Mouse (Mus musculus) neural tube, embryonic 13.5 days (tissue): ENCODE results near the gene Chp2. TPM values are rescaled to one million over a fixed set of nuclear protein-coding genes. Genes with fewer than 3 reads are reported as not detected.
"Not testable (repeated sequence)": the region's sequence is repeated elsewhere in the genome, so short reads cannot be mapped to it uniquely, and the experiment has no call there.

Source experiments
- ATAC-seq: fragments of 200-750 bp; cut with Nextera tagmentation; 2 replicates; pipeline ENCODE4 v1.8.0; 2017; ENCODE audit warnings: low read depth, mild to moderate bottlenecking, moderate TSS enrichment, moderate library complexity
- H3K27ac ChIP-seq: fragments of 300-500 bp; sonication (generic); replicated peaks from 2 replicates; pipeline ENCODE4 v1.5.1; 2015; ENCODE audit warnings: moderate library complexity, mild to moderate bottlenecking, inconsistent platforms
- H3K27me3 ChIP-seq: fragments of 300-500 bp; sonication (generic); 2 replicates; pipeline ENCODE4 v1.6.1; 2015; ENCODE audit warnings: mild to moderate bottlenecking, inconsistent platforms
- H3K36me3 ChIP-seq: fragments of 300-500 bp; sonication (generic); 2 replicates; pipeline ENCODE4 v1.6.1; 2015; ENCODE audit warnings: mild to moderate bottlenecking, inconsistent platforms
- H3K4me1 ChIP-seq: fragments of 300-500 bp; sonication (generic); replicated peaks from 2 replicates; pipeline ENCODE4 v1.6.1; 2015; ENCODE audit warnings: inconsistent platforms
- H3K4me2 ChIP-seq: fragments of 300-500 bp; sonication (generic); 2 replicates; pipeline ENCODE4 v1.6.1; 2015; ENCODE audit warnings: inconsistent platforms, mild to moderate bottlenecking, moderate library complexity
- H3K4me3 ChIP-seq: fragments of 300-500 bp; sonication (generic); 2 replicates; pipeline ENCODE4 v1.5.1; 2015; ENCODE audit warnings: mild to moderate bottlenecking, inconsistent platforms
- H3K9ac ChIP-seq: fragments of 300-500 bp; sonication (generic); 2 replicates; pipeline ENCODE4 v1.6.1; 2015; ENCODE audit warnings: moderate library complexity, mild to moderate bottlenecking, inconsistent platforms
- H3K9me3 ChIP-seq: fragments of 300-500 bp; sonication (generic); 2 replicates; pipeline ENCODE4 v1.6.1; 2016; ENCODE audit warnings: inconsistent platforms
- WGBS: fragments of 180-500 bp; shearing (Covaris S2); methylation state at CpG from one replicate; pipeline ENCODE4 v1.1.7; 2015; 5-methylcytosine and 5-hydroxymethylcytosine counted together
- polyA plus RNA-seq: library from polyadenylated mRNA; unstranded; fragments of >200 nt; fragmentation: Nextera tagmentation; extraction: Ambion mirVana; gene quantifications from 2 replicates; pipeline ENCODE4 v1.2.1, GENCODE M21; 2015

Gene Chp2
- polyA plus RNA-seq, 1 experiment from 2014 or later: 1.1 TPM

- H3K4me1 ChIP-seq: no peaks in the 10 kb centered on the region
- ATAC-seq: no peak
- WGBS: 78% methylated on average over 2 of the region's 2 CpGs
- no peak overlapping the region for H3K27ac ChIP-seq
- H3K4me3 ChIP-seq: no peak overlapping the region
- H3K36me3 ChIP-seq: no peaks in the 10 kb centered on the region
- no peak overlapping the region for H3K9ac ChIP-seq
- no peaks in the 10 kb centered on the region for H3K9me3 ChIP-seq
- no peak overlapping the region for H3K4me2 ChIP-seq
- no peaks in the 10 kb centered on the region for H3K27me3 ChIP-seq
These were observed 13.2 kb upstream of the Chp2 start for GRCm38 (mm10) chr7:122206121-122206520.

GRCm38 (mm10) chr7:122208276-122209021 is 10.8 kb upstream of the Chp2 start:
- Histone ChIP-seq H3K4me1 (no peaks in the 10 kb centered on the region), H3K36me3 (no peaks in the 10 kb centered on the region), H3K9me3 (no peaks in the 10 kb centered on the region), H3K4me3 (no peak overlapping the region), H3K27ac (no peak overlapping the region), H3K9ac (no peak overlapping the region), H3K27me3 (no peaks in the 10 kb centered on the region), H3K4me2 (no peak overlapping the region)
- 65% methylated on average over 7 of the region's 7 CpGs for WGBS
- no peak for ATAC-seq

DNA sequence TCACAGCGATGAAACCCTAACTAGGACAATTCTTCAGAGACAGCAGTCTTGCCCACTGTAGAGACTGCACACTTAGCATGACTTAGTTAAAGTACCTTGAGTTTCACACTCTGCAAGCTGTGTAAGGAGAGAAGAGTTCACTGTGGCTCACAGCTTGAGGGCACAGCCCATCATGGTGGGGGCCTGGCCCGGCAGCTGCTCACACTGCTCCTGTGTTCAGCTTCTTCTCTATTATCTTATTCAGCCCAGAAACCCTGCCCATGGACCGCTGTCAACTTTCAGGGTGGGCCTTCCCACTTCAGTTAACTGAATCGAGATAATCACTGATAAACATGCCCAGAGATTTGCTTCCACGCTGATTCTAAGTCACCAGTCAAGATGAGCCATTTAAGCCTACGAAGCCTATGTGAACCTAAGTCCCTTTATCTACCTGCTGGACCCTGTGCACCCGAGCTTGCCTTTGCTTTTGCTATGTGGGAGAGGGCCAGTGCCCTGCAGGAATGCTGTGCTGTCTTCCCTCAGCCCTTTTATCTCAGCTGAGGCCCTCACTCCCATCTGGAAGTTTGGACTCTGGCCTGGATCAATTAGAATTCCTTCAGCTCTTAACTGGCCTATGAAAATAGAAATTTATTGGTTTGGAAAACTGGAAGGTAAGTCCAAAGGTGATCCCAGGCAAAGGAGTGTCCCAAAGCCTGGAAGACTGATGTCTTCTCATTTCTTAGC is 6.9 kb downstream of the Chp2 start:
- Histone ChIP-seq H3K27me3 (no peaks in the 10 kb centered on the region), H3K27ac (no peak overlapping the region), H3K4me1 (no peaks in the 10 kb centered on the region), H3K9ac (no peak overlapping the region), H3K4me2 (no peak overlapping the region), H3K36me3 (no peaks in the 10 kb centered on the region), H3K9me3 (no peaks in the 10 kb centered on the region), H3K4me3 (no peak overlapping the region)
- WGBS: 85% methylated on average over 7 of the region's 7 CpGs
- ATAC-seq: no peak

DNA sequence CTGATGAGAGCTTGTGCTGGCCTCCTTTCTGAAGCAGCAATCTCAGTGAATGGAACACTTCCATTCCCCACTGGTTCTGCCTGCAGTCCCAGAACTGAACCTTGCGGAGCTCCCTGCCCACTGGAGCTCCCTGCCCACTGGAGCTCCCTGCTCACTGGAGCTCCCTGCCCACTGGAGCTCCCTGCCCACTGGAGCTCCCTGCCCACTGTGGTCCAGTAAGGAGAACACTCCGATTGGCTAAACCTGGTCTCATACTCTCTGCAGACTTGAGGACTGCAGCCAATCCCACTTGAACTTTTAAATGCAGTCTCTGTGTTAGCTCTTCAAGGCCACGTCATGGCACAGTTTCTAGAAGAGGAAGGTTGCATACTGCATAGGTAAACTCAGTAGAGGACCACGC is 7.4 kb downstream of the Chp2 start:
- no peak overlapping the region for H3K4me2 ChIP-seq
- no peaks in the 10 kb centered on the region for H3K36me3 ChIP-seq
- 91% methylated on average over 4 of the region's 4 CpGs for WGBS
- H3K27me3 ChIP-seq: no peaks in the 10 kb centered on the region
- H3K9me3 ChIP-seq: no peaks in the 10 kb centered on the region
- H3K27ac ChIP-seq: no peak overlapping the region
- ATAC-seq: no peak
- H3K4me3 ChIP-seq: no peak overlapping the region
- H3K4me1 ChIP-seq: no peaks in the 10 kb centered on the region
- H3K9ac ChIP-seq: no peak overlapping the region

GRCm38 (mm10) chr7:122229306-122229705 is 10.0 kb downstream of the Chp2 start:
- no peak overlapping the region for H3K4me2 ChIP-seq
- no peak overlapping the region for H3K9ac ChIP-seq
- H3K4me1 ChIP-seq: no peaks in the 10 kb centered on the region
- H3K27ac ChIP-seq: no peak overlapping the region
- H3K27me3 ChIP-seq: no peaks in the 10 kb centered on the region
- H3K36me3 ChIP-seq: no peaks in the 10 kb centered on the region
- no peak for ATAC-seq
- H3K4me3 ChIP-seq: no peak overlapping the region
- no peaks in the 10 kb centered on the region for H3K9me3 ChIP-seq
- 52% methylated on average over 3 of the region's 3 CpGs for WGBS

DNA sequence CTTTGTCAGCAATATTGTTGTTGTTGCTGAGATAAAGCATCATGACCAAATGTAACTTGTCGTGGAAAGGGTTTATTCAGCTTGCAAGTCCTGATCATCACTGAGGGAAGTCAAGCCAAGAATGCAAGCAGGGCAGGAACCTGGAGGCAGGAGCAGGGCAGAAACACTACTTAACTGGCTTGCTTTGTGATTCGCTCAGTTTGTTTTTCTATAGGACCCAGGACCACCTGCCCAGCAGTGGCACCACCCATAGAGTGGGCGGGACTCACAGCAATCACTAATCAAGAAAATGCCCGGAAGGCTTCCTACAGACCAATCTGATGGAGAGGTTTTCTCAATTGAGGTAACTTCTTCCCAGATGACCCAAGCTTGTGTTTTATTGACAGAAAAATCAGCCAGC is 10.6 kb downstream of the Chp2 start:
- ATAC-seq: no peak

GRCm38 (mm10) chr7:122230866-122231265 is 11.6 kb downstream of the Chp2 start:
- no peak overlapping the region for H3K4me3 ChIP-seq
- no peaks in the 10 kb centered on the region for H3K27me3 ChIP-seq
- H3K27ac ChIP-seq: no peak overlapping the region
- H3K9me3 ChIP-seq: no peaks in the 10 kb centered on the region
- no peaks in the 10 kb centered on the region for H3K36me3 ChIP-seq
- no peak overlapping the region for H3K4me2 ChIP-seq
- ATAC-seq: no peak
- H3K4me1 ChIP-seq: no peaks in the 10 kb centered on the region
- 85% methylated on average over 4 of the region's 4 CpGs for WGBS
- no peak overlapping the region for H3K9ac ChIP-seq

More for the DNA sequence above, 10.6 kb downstream of the Chp2 start:
- Histone ChIP-seq H3K27ac (no peak overlapping the region), H3K4me3 (no peak overlapping the region), H3K9ac (no peak overlapping the region), H3K36me3 (no peaks in the 10 kb centered on the region), H3K9me3 (no peaks in the 10 kb centered on the region), H3K27me3 (no peaks in the 10 kb centered on the region), H3K4me2 (no peak overlapping the region), H3K4me1 (no peaks in the 10 kb centered on the region)
- WGBS: 64% methylated on average over 4 of the region's 4 CpGs

- Histone ChIP-seq H3K4me3 (no peak overlapping the region), H3K4me1 (no peaks in the 10 kb centered on the region), H3K27me3 (no peaks in the 10 kb centered on the region), H3K36me3 (no peaks in the 10 kb centered on the region), H3K9me3 (no peaks in the 10 kb centered on the region), H3K9ac (no peak overlapping the region), H3K4me2 (no peak overlapping the region), H3K27ac (no peak overlapping the region)
- 94% methylated on average over 2 of the region's 2 CpGs for WGBS
- ATAC-seq: no peak
These were observed 19.6 kb downstream of the Chp2 start for GRCm38 (mm10) chr7:122238939-122239338.

DNA sequence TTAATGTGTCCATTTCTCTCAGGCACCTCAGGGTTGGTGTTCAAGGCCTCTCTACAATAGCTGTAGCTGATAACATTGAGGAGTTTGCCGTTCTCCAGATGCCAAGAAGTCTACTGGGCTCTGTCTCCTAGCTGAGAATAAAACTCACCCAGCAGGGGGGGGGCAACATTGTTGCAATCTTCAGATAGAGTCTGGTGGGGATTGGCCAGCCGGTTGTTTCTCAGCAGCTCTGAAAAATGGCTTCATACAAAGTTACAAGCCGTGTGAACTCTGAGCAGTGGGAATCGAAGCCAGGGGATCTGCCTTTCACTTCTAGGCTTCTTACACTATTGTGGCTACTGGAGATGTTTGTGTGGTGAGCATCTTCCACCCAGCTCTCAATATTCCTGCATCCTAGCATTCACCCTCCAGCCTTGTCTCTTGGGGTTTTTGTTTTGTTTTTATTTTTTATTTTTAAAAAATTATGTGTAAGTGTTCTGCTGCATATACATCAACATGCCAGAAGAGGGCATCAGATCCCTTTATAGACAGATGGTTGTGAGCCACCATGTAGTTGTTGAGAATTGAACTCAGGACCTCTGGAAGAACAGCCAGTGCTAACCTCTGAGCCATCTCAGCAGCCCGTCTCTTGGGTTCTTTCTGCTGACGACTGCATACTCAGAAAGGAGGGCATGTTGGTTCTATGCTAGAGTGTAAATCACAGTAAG is 21.3 kb downstream of the Chp2 start:
- H3K4me2 ChIP-seq: no peak overlapping the region
- no peaks in the 10 kb centered on the region for H3K9me3 ChIP-seq
- no peaks in the 10 kb centered on the region for H3K4me1 ChIP-seq
- ATAC-seq: no peak
- no peaks in the 10 kb centered on the region for H3K36me3 ChIP-seq
- H3K27me3 ChIP-seq: no peaks in the 10 kb centered on the region
- H3K9ac ChIP-seq: no peak overlapping the region
- 79% methylated on average over 6 of the region's 6 CpGs for WGBS
- H3K27ac ChIP-seq: no peak overlapping the region
- no peak overlapping the region for H3K4me3 ChIP-seq

DNA sequence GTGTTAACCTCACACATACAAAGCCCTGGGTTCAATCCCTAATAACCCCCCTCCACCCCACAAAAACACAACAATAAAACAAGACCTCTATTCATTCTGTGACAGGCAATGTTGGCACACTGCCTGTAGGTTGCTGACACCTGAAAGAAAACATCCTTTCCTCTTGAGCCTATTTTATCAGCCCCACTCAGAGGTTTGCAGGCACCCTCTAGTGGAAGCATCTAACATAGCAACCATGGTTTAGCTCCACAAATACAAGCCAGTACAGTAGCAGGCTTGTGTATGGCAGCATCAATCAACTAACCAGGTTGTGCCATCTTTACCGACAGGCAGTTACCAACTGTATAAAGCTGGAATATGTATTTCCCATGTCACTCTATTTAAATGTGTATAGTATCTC is 23.0 kb downstream of the Chp2 start:
- Histone ChIP-seq H3K9ac (no peak overlapping the region), H3K27me3 (no peaks in the 10 kb centered on the region), H3K4me3 (no peak overlapping the region), H3K27ac (no peak overlapping the region), H3K4me1 (no peaks in the 10 kb centered on the region), H3K36me3 (no peaks in the 10 kb centered on the region), H3K4me2 (no peak overlapping the region), H3K9me3 (no peaks in the 10 kb centered on the region)
- WGBS: 61% methylated on average over 1 of the region's 1 CpGs
- peak; percentile 40; the same call in 1 of the 2 replicates for ATAC-seq

DNA sequence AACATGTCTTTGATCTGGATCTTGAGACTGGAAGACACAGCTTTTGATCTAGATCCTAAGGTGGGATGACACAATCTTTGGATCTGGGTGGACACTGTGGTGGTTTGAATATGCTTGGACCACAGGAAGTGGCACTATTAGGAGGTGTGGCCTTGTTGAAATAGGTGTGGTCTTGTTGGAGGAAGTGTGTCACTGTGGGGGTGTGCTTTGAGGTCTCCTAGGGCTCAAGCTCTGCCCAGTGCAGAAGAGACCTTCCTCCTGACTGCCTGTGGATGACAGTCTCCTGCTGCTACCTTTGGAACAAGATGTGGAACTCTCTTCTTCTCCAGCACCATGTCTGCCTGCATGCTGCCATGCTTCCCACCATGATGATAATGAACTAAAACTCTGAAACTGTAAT is 23.4 kb downstream of the Chp2 start:
- not testable (repeated sequence) for H3K4me2 ChIP-seq, H3K36me3 ChIP-seq, ATAC-seq, H3K4me1 ChIP-seq, H3K27me3 ChIP-seq, H3K9ac ChIP-seq, H3K27ac ChIP-seq, H3K9me3 ChIP-seq, H3K4me3 ChIP-seq

DNA sequence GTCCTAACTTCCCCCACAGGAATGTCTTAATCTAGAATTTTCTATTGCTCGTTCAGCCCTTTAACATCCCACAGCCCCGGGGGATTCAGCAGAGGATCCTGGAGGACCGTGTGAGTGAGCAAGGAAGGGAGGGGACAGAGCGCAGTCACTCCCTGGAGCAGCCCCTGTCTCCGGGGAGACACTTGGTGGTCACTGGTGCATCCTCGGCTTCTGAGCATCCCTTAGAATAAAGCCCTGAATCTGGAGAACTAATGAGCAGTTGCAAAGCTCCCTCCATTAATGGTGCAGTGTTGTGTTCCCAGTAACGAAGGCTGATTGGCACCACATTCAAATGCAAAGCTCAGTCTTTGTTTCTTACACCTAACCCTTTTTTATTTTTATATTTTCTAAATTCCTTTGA is 24.9 kb downstream of the Chp2 start:
- ATAC-seq: peak; percentile 82; the same call in 1 of the 2 replicates

More for the DNA sequence above, 24.9 kb downstream of the Chp2 start:
- Histone ChIP-seq H3K27me3 (no peaks in the 10 kb centered on the region), H3K36me3 (no peaks in the 10 kb centered on the region), H3K9ac (no peak overlapping the region), H3K27ac (0 out of 2 replicates have a peak overlapping the region, but pooled peaks have one; percentile 13), H3K4me1 (no peaks in the 10 kb centered on the region), H3K4me3 (no peak overlapping the region), H3K4me2 (no peak overlapping the region), H3K9me3 (no peaks in the 10 kb centered on the region)
- 39% methylated on average over 7 of the region's 7 CpGs for WGBS
